Mouse (Mus musculus): ENCODE measurements at regions not wholly inside any gene's neighbourhood (a gene's known extent, or its start where the extent isn't known, plus 50 kb on each side); places are given as distances from the start of the nearest gene placed in this dataset.

DNA sequence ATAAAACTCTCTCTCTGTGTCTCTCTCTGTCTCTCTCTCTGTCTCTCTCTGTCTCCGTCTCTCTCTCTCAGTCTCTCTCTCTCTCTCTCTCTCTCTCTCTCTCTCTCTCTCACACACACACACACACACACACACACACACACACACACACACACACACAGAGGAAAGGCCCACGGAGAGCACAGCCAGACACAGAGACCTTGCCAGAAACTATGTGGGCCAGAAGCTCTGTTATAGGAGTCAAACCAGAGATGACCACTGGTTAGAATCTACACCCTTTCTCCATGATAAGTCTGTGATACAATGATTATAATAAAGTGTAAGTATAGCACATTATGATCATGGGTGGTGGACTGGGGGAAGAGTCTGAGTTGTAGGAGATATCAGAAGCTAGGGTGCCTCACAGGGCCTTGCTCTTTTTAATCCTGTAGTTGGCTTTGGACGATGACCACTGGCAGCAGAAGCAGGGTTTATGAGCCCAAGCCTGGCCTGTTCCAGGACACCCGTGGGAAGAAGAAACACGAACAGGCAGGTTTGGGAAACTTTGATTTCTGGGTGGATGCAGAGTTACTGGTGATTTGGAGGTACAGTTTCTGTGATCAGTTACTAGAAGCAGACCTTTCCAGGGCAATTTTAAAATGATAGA, 80.2 kb upstream of the Dazl start:
- H3K4me2 ChIP-seq (ENCODE audit: low read depth, low read length), result no peak overlapping the region
- no peak overlapping the region for H3K4me3 ChIP-seq (ENCODE audit: low read depth, low read length)
- H3K27ac ChIP-seq (replicated peaks; ENCODE audit: low read depth, low read length), result no peak overlapping the region
- no peaks in the 10 kb centered on the region for H3K9me3 ChIP-seq (ENCODE audit: control insufficient read depth, low read length)
- WGBS, result 79% methylated on average over 5 of the region's 5 CpGs
- DNase-seq (ENCODE audit: low spot score) (no peak), ATAC-seq (ENCODE audit: low read depth) (no peak)
- H3K36me3 ChIP-seq (ENCODE audit: control insufficient read depth, insufficient read depth, low read length), result no peaks in the 10 kb centered on the region
- H3K27me3 ChIP-seq (replicated peaks; ENCODE audit: control insufficient read depth, insufficient read depth, low read length), result no peaks in the 10 kb centered on the region
- H3K4me1 ChIP-seq (ENCODE audit: control insufficient read depth, insufficient read depth, low read length), result no peaks in the 10 kb centered on the region
- no peak overlapping the region for H3K9ac ChIP-seq (ENCODE audit: low read depth, low read length)

GRCm38 (mm10) chr17:50375465-50375864, 82.0 kb upstream of the Dazl start:
- Histone ChIP-seq H3K27ac (replicated peaks; ENCODE audit: low read depth, low read length) (no peak overlapping the region), H3K9me3 (ENCODE audit: control insufficient read depth, low read length) (no peaks in the 10 kb centered on the region), H3K4me2 (ENCODE audit: low read depth, low read length) (no peak overlapping the region), H3K4me1 (ENCODE audit: control insufficient read depth, insufficient read depth, low read length) (no peaks in the 10 kb centered on the region), H3K36me3 (ENCODE audit: control insufficient read depth, insufficient read depth, low read length) (no peaks in the 10 kb centered on the region), H3K4me3 (ENCODE audit: low read depth, low read length) (no peak overlapping the region), H3K9ac (ENCODE audit: low read depth, low read length) (no peak overlapping the region), H3K27me3 (replicated peaks; ENCODE audit: control insufficient read depth, insufficient read depth, low read length) (no peaks in the 10 kb centered on the region)
- ATAC-seq (ENCODE audit: low read depth) (no peak), DNase-seq (ENCODE audit: low spot score) (no peak)
- WGBS, result 67% methylated on average over 3 of the region's 3 CpGs

DNA sequence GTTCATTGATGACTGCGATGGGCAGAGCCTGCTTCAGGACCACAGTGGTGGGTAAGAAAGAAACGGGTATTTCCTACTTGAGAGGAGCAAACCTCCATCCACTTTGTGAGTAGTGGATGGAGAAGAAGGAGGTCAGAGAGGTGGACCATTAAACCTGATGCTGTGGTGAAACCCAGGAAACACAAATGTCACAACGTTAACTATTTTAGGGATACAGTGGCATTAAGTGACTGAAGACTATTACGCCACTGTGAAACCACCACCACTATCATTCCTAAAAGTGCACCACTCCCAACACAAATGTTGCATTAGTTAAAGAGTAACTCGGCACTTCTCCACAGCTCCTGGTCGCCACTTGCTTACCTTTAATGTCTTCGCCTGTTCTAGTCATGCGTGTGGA, 83.3 kb upstream of the Dazl start:
- no peak overlapping the region for H3K4me2 ChIP-seq (ENCODE audit: low read depth, low read length)
- H3K9me3 ChIP-seq (ENCODE audit: control insufficient read depth, low read length), result no peaks in the 10 kb centered on the region
- H3K4me1 ChIP-seq (ENCODE audit: control insufficient read depth, insufficient read depth, low read length), result no peaks in the 10 kb centered on the region
- no peaks in the 10 kb centered on the region for H3K27me3 ChIP-seq (replicated peaks; ENCODE audit: control insufficient read depth, insufficient read depth, low read length)
- no peak overlapping the region for H3K4me3 ChIP-seq (ENCODE audit: low read depth, low read length)
- no peak overlapping the region for H3K9ac ChIP-seq (ENCODE audit: low read depth, low read length)
- ATAC-seq (ENCODE audit: low read depth) (no peak), DNase-seq (ENCODE audit: low spot score) (no peak)
- 92% methylated on average over 8 of the region's 8 CpGs for WGBS
- no peak overlapping the region for H3K27ac ChIP-seq (replicated peaks; ENCODE audit: low read depth, low read length)
- no peaks in the 10 kb centered on the region for H3K36me3 ChIP-seq (ENCODE audit: control insufficient read depth, insufficient read depth, low read length)

- WGBS, result 85% methylated on average over 3 of the region's 3 CpGs
- ATAC-seq (ENCODE audit: low read depth), result no peak
- DNase-seq (ENCODE audit: low spot score), result no peak
- Histone ChIP-seq H3K27me3 (replicated peaks; ENCODE audit: control insufficient read depth, insufficient read depth, low read length) (no peaks in the 10 kb centered on the region), H3K4me2 (ENCODE audit: low read depth, low read length) (no peak overlapping the region), H3K27ac (replicated peaks; ENCODE audit: low read depth, low read length) (no peak overlapping the region), H3K4me3 (ENCODE audit: low read depth, low read length) (no peak overlapping the region), H3K9me3 (ENCODE audit: control insufficient read depth, low read length) (no peaks in the 10 kb centered on the region), H3K36me3 (ENCODE audit: control insufficient read depth, insufficient read depth, low read length) (no peaks in the 10 kb centered on the region), H3K4me1 (ENCODE audit: control insufficient read depth, insufficient read depth, low read length) (no peaks in the 10 kb centered on the region), H3K9ac (ENCODE audit: low read depth, low read length) (no peak overlapping the region)
Measured at GRCm38 (mm10) chr17:50378141-50378727, 84.8 kb upstream of the Dazl start.

DNA sequence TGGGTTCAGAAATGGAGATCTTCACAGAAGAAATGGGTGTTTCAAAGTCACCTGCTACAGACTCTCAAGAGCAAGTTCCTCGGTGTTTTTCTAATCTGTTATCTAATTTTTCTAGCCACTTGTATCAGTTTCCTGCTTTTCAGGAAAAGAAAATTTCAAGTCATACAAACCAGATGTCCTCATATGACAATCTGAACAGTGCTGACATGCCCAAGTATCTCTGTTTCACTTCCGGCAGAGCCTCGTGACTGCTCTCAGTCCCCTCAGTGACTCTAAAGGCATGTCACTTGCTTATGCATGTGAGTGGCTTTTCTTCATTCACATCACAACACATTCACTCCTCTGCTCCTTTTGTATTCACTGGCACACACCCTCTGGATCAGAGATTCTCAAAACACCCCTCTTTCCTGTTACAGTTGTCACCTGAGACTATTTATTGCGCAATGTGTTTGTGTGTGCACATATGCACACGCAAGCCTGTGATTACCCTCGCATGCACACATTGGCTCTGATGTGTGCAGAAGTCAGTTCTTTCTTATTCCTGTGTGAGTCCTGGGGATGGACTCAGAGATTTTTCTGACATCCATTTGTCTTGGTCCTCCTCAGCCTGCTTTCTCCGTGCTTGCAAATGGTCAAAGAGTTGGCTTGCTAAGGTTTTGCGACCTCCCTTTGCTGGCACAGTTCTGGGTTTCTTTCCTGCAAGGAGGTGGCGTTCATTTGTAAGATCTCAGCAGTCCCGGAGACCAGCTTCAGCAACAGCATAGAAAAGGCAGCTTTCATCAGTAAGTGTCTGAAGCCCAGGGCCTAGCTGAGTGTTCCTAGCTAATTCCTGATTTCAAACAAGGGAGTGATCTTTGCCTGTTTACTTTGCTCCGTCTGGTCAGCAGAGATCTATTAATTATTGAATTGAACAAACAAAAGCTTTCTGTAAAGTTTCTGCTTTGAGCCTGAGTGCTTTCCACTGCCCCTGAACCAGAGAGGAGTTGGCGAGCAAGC, 95.6 kb upstream of the Dazl start:
- Histone ChIP-seq H3K27me3 (replicated peaks; ENCODE audit: control insufficient read depth, insufficient read depth, low read length) (no peaks in the 10 kb centered on the region), H3K4me1 (ENCODE audit: control insufficient read depth, insufficient read depth, low read length) (peaks cover 6% of the 10 kb centered on the region; the same call in 1 of the 2 replicates), H3K27ac (replicated peaks; ENCODE audit: low read depth, low read length) (no peak overlapping the region), H3K9ac (ENCODE audit: low read depth, low read length) (no peak overlapping the region), H3K4me3 (ENCODE audit: low read depth, low read length) (no peak overlapping the region), H3K4me2 (ENCODE audit: low read depth, low read length) (no peak overlapping the region), H3K36me3 (ENCODE audit: control insufficient read depth, insufficient read depth, low read length) (no peaks in the 10 kb centered on the region), H3K9me3 (ENCODE audit: control insufficient read depth, low read length) (no peaks in the 10 kb centered on the region)
- whole genome bisulfite sequencing, result 77% methylated on average over 12 of the region's 12 CpGs
- no peak for ATAC-seq (ENCODE audit: low read depth)
- DNase-seq (ENCODE audit: low spot score), result no peak

DNA sequence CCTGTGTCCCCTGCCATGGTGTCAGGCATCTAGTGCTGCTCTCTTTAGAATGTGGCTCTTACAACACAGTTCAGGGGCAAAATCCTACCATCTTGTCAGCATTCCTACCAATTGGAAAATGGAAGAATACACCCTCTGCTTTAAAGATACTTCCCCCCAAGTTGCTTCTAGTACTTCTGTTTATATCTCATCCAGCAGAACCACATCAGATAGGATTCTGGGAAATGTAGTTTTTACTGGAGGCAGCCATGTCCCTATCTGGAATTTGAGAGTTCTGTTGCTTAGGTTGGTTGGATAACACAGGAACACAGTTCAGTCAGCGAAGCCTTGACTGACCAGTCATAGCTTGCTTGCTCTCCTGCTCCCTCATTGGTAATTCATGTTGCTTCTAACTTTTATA, 96.7 kb upstream of the Dazl start:
- no peaks in the 10 kb centered on the region for H3K9me3 ChIP-seq (ENCODE audit: control insufficient read depth, low read length)
- 70% methylated on average over 1 of the region's 1 CpGs for WGBS
- DNase-seq (ENCODE audit: low spot score), result no peak

DNA sequence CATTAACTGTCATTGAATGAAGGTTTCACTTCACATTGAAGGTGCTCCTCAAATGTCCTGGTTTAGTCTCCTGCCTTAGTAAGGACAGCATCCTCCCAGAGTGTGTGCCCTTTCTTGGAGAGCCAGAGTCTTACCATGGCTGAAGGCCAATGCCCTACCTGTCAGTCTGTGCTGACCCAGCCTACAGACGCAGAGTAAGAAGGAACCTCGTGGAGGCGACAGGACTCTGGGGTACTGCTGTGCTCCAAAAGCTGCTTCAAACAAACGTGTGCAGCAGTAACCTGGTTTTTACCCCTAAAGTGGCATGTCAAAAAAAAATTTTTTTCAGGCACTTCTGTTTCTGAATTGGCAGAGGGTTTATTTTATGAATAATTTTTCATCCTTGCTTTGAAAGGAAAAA, 97.8 kb upstream of the Dazl start:
- Histone ChIP-seq H3K9me3 (ENCODE audit: control insufficient read depth, low read length) (no peaks in the 10 kb centered on the region), H3K36me3 (ENCODE audit: control insufficient read depth, insufficient read depth, low read length) (no peaks in the 10 kb centered on the region), H3K4me3 (ENCODE audit: low read depth, low read length) (no peak overlapping the region), H3K4me1 (ENCODE audit: control insufficient read depth, insufficient read depth, low read length) (peaks cover 6% of the 10 kb centered on the region; the same call in 1 of the 2 replicates), H3K27ac (replicated peaks; ENCODE audit: low read depth, low read length) (no peak overlapping the region), H3K9ac (ENCODE audit: low read depth, low read length) (no peak overlapping the region), H3K4me2 (ENCODE audit: low read depth, low read length) (no peak overlapping the region), H3K27me3 (replicated peaks; ENCODE audit: control insufficient read depth, insufficient read depth, low read length) (no peaks in the 10 kb centered on the region)
- DNase-seq (ENCODE audit: low spot score), result no peak
- 76% methylated on average over 4 of the region's 4 CpGs for WGBS
- ATAC-seq (ENCODE audit: low read depth), result no peak

More for the DNA sequence above, 96.7 kb upstream of the Dazl start:
- Histone ChIP-seq H3K36me3 (ENCODE audit: control insufficient read depth, insufficient read depth, low read length) (no peaks in the 10 kb centered on the region), H3K4me2 (ENCODE audit: low read depth, low read length) (no peak overlapping the region), H3K27me3 (replicated peaks; ENCODE audit: control insufficient read depth, insufficient read depth, low read length) (no peaks in the 10 kb centered on the region), H3K4me1 (ENCODE audit: control insufficient read depth, insufficient read depth, low read length) (peaks cover 6% of the 10 kb centered on the region; the same call in 1 of the 2 replicates), H3K4me3 (ENCODE audit: low read depth, low read length) (no peak overlapping the region), H3K27ac (replicated peaks; ENCODE audit: low read depth, low read length) (no peak overlapping the region), H3K9ac (ENCODE audit: low read depth, low read length) (no peak overlapping the region)
- ATAC-seq (ENCODE audit: low read depth), result no peak

DNA sequence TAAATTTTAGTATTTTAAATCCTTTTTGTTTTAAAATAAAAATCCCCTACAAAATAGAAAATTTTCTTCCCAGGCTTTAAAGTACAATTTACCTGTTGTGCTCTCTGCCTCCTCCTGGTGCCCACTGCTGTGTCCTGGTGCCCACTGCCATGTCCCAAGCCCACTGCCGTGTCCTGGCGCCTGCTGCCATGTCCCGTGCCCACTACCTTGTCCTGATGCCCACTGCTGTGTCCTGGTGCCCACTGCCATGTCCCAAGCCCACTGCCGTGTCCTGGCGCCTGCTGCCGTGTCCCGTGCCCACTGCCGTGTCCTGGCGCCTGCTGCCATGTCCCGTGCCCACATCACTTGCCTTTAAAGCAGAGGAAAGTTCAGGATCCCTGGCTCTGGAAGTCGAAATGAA, 98.6 kb upstream of the Dazl start:
- Histone ChIP-seq H3K4me1 (ENCODE audit: control insufficient read depth, insufficient read depth, low read length) (peaks cover 6% of the 10 kb centered on the region; the same call in 1 of the 2 replicates), H3K9me3 (ENCODE audit: control insufficient read depth, low read length) (no peaks in the 10 kb centered on the region), H3K27me3 (replicated peaks; ENCODE audit: control insufficient read depth, insufficient read depth, low read length) (no peaks in the 10 kb centered on the region), H3K36me3 (ENCODE audit: control insufficient read depth, insufficient read depth, low read length) (no peaks in the 10 kb centered on the region), H3K4me3 (ENCODE audit: low read depth, low read length) (no peak overlapping the region), H3K9ac (ENCODE audit: low read depth, low read length) (no peak overlapping the region), H3K4me2 (ENCODE audit: low read depth, low read length) (no peak overlapping the region), H3K27ac (replicated peaks; ENCODE audit: low read depth, low read length) (no peak overlapping the region)
- no peak for DNase-seq (ENCODE audit: low spot score)
- no peak for ATAC-seq (ENCODE audit: low read depth)
- 92% methylated on average over 11 of the region's 11 CpGs for WGBS
